Mouse (Mus musculus) gastrocnemius, postnatal 14 days (tissue): ENCODE data around the gene Ctns. TPM values are rescaled to one million over a fixed set of nuclear protein-coding genes. Genes with fewer than 3 reads are reported as not detected.
A peak's percentile ranks its signal among the peaks of the same experiment; 100 is the strongest.

Source experiments
- DNase-seq: peaks from one replicate; pipeline ENCODE4 v3.0.0; 2021; ENCODE audit warnings: mixed read lengths
- intact Hi-C: fragments of 180-260 bp; cut with DNase I; formaldehyde crosslinking; loops from one replicate; pipeline ENCODE4 v1.15.1; 2025; ENCODE audit warnings: low total_unique reads
- long read RNA-seq, 2 experiments: library from polyadenylated mRNA; stranded (forward); transcript quantifications; one replicate each; pipeline ENCODE4 v2.0.0; 2021
- total RNA-seq, 2 experiments: library from RNA; stranded (reverse); gene quantifications; 2 replicates each; pipeline ENCODE4 v1.2.3; 2021

Ctns gene
- total RNA-seq, result 1 to 10 TPM; 8.3 to 8.8 TPM
- long read RNA-seq, experiment 1, partial matches to known transcripts, result 1 of 6 reads
- long read RNA-seq, experiment 1, other reads (novel, unspliced or antisense), result 1 of 6 reads
- long read RNA-seq, experiment 2, result 0 reads

DNA sequence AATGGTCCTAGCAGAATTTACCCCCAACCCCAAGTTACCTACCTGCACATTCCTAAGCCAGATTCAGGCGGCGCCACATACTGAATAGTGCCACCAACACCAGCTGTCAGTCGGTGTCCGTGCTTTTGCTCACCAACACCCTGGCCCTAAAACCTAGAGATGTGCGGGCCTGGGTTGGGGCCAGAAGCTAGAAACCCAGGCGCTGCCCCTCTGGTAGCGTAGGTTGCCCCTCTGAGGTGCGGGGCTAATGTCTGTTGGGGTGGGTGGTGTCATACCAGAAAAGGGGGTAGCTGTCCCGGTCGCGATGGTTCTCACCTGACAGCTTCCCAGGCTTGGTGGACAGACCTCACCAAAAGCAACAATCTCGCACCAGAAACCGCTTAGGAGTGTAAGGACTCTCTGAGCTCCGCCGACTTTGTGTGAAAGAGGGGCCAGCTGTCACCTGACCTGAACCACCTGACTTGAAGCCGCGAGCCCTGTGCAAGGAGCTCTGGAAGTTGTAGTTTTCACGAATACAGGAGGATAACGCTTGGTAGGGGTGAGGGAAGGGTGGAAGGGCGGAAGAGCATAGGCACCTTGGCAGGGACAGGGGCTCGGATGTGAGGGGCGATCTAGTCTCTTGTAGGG lies at the start of gene Ctns:
Gene Ctns, minus strand, starts transcription at position 440 of the 627 bp plus-strand sequence.
- intact Hi-C loops, result no loop called here
- peak; percentile 79 for DNase-seq

DNA sequence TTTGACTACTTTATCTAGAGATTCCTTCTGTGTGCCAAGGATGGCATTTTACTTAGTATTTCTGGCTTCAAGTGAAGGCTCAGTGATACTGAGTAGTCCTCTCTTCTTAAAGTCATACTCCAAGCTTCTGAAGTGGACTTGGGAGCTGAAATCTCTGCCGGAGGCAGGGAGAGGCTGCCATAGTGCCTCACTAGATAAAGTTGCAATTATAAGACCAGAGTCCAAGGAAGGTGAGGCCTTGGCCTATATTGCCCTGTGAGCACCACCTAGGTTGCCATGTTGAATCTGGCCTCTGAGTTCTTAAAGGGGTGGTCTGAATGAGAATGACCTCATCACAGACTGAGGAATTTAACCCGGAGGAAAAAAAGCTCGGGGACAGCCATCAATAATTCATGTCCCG lies 43.9 kb upstream of the Ctns start:
- no peak for DNase-seq
- intact Hi-C loops, result no loop called here

DNA sequence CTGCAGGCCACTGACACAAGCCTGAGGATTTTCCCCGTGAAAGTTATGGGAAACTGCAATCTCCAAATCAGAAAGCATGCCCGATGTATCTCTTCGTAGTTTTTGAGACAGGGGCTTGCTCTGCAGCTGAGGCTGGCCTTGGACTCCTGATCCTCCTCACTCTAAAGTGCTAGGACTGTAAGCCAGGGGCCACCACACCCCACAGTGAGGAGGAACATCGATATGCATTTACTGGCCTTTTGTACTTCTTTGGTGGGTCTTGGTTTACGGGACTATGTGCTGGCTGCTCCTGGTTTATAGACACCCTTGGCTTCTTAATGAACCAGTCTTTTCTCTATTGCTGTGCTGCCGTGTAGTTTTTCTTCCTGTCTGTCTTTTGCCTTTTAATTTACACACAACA lies 43.4 kb upstream of the Ctns start:
- intact Hi-C loops, result no loop called here
- no peak for DNase-seq

- no peak for DNase-seq
- intact Hi-C loops, result no loop called here
Observed at GRCm38 (mm10) chr11:73236731-73237130, 37.9 kb upstream of the Ctns start.

DNA sequence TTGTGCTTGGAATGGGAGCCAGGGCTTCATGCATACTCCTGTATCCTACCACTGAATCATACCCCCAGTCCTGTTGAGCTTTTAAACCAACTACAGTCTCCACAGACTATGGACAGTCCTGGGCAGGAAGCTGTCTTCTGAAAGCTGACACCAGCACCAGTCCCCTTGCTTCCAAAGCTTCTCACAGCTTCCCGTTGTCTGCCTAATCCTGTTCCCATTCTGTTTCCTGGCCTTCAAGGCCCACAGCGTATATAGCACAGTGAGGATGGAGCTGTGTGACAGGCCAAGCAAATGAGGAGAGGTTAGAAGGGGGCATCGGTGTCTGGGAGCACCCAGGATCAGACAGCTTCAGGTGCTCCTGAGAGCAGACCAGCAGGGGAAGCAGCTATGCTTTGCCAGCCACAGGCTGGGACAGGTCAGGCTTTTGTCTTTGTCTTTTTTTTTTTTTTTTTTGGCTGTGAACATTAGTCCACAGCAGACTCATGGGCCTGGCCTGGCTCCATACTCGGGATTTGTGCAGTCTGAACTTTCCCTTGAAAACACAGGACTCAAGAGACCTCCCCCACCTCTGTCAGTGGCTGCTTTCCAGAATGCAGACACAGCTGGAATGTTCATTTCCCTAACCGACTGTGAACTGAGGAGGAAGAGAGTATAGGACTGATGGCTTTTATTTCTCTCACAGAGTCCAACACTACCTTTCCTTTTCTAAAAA lies 37.3 kb upstream of the Ctns start:
- intact Hi-C loops, result no loop called here
- peak; percentile 87 for DNase-seq

GRCm38 (mm10) chr11:73233992-73234391 lies 35.1 kb upstream of the Ctns start, which contains the start of gene Trpv1:
TSS of gene Trpv1 (plus strand) at chr11:73234292.
- no peak for DNase-seq
- intact Hi-C loops, result no loop called here

DNA sequence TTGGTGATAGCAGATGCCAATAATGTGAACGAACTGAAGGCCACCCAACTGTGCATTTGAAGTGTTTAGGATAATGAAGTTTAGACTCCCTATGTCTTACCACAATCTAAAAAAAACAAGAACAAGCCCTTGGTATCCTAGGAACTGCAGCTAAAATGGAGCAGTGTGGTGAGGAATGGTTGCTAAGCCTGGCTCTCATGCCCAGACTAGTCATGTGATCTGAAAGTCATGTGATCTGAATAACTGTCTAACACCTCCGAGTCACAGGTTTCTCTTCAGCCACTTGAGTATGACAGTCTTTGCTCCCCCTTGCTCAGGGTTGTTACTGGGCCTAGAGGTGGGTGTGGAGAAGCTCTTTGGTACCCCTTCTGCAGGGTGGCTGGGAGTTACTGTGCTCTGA lies 33.7 kb upstream of the Ctns start:
- DNase-seq, result no peak
- intact Hi-C loops, result no loop called here

DNA sequence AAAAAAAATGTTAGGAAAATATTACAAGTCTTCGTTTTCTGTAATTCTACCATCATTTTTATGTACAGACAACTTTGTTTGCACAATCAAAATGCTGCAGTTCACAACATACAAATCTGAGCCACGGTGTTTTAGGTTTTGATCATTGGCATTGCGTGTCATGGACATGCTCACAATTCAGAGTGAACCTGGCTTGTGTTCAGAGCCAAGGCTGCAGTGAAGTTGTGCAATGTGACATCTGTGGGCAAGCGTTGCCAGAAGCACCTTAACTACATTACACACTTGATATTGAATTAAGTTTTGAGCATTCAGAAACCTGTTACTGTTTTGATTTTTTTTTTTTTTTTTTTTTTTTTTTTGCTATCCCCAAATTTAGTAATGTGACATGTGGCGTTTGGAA lies 31.2 kb upstream of the Ctns start:
- no peak for DNase-seq
- intact Hi-C loops, result no loop called here

DNA sequence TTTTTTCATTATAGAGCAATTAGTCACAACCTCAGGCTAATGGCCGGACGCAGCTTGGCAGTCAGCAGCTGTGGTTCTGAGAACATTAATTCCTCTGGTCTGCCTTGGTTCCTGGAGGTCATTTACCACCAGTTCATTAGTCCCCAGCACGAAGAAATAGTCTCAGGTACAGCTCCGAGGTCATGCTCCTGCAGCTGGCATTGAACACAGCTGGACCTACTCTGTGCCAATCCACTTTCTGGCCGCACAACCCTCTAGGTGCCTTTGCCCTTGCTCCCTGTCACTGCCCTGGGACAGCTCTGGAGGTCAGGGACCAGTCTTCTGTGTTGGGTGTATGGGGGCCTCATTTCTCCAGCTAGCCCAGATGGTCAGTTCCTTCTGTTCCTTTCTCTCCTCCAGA lies 30.0 kb upstream of the Ctns start:
- no peak for DNase-seq
- intact Hi-C loops, result no loop called here

DNA sequence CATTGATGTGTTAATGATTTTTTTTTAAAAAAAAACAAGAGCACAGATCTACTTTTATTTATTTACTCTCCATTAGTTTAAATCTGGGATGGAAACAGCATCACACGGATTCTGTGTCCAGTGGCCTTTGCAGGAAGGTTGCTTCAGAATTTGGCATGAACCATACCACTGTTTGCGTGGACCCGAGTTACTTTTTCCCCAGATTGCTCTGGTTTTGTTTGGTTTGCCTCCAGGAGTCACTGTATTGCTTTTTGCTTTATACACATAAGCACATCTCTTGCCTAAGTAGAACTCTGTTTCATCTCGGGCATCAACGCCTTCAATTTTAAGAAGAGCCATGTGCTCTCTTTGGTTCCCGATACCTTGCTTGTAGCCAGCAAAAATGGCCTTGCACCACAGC lies 27.0 kb upstream of the Ctns start:
- intact Hi-C loops, result no loop called here
- no peak for DNase-seq

- DNase-seq, result peak; percentile 37
- intact Hi-C loops, result no loop called here
Observed at GRCm38 (mm10) chr11:73223966-73224365, 25.1 kb upstream of the Ctns start.

DNA sequence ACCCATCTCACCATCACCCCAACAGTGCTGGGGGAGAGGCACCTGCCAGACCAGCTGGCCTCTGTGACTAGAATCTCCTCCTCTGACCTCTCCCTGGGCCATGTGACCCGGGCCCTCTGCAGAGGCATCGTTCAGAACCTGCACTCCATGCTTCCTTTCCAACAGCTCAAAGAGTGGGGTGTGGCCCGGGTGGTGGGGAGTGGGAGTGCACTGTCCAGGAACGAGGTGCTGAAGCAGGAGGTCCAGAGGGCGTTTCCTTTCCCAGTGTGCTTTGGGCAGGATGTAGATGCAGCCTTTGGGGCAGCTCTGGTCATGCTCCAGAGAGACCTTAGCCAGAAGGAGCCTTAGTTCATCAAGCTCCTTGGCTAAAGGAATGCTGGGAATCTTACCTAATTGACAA lies 24.0 kb upstream of the Ctns start:
- no peak for DNase-seq
- intact Hi-C loops, result no loop called here

DNA sequence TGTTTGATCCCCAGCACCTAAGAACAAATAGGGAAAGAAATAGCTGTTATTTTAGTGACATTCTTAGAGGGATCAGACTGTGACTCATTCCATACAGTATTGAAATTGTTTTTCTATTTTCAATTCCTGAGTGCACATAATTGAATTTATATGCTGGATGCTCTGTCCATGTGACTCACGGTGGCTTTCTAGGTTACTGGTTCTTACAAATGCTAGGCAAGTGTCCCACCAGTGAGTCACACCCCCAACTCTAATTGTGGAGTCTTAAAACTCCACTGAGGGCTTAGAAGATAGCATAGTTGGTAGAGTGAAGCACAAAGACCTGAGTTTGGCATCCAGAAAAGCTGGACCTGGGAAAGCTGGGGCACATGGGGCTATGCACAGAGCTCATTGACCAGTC lies 21.8 kb upstream of the Ctns start:
- DNase-seq, result no peak
- intact Hi-C loops, result no loop called here

DNA sequence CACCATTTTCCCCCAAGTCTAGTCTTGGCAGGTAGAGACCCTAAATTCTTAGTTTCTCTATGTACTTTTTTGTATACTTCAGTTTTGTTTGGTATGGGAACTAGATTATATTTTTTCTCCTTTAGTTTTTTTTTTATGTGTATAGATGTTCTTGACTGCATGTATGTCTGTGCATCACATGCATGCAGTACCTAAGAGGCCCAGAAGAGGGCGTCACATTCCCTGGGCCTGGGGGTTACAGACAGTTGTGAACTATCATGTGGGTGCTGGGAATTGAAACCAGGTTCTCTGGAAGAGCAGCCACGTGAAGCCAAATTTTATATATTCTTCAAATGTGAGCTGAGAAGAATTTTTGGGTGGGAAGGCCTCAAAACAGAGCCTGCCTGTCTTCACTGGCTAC lies 20.8 kb upstream of the Ctns start:
- intact Hi-C loops, result no loop called here

DNA sequence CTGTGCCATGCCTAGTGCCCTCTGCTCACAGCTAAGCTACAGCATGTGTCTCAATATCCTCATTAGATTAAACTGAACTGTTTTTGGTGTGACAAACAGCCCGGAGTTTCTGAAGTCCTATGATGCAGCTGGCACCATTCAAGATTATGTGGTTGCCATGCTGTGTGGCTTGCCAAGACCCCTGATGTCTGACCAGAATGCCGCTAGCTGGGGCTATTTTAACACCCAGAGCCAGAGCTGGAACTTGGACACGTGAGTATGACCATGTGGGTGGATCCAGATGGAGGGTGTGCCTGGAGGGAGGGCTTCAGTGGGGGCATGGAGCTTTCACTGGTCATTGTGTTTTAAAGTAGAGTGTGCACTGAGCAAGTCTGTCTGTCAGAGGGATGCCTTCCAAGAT lies 15.1 kb upstream of the Ctns start:
- no peak for DNase-seq
- intact Hi-C loops, result no loop called here

More for the DNA sequence above, 20.8 kb upstream of the Ctns start:
- no peak for DNase-seq

DNA sequence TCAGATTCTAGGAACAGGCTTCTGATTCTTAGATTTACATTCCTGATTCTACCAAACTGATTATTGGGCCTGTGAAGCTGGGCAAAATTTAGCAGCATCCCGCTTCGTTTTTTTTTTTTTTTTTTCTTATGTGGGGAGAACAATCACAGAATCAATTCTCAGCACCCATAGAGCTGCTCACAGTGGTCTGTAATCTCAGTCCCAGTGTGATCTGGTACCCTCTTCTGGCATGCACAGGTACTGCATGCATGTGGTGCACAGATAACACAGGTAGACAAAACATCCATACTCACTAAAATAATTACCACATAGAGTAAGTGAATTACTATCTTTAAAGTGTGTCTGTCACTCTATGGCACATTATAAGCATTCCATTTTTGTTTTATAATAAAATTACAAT lies 8.8 kb upstream of the Ctns start:
- no peak for DNase-seq
- intact Hi-C loops, result no loop called here

DNA sequence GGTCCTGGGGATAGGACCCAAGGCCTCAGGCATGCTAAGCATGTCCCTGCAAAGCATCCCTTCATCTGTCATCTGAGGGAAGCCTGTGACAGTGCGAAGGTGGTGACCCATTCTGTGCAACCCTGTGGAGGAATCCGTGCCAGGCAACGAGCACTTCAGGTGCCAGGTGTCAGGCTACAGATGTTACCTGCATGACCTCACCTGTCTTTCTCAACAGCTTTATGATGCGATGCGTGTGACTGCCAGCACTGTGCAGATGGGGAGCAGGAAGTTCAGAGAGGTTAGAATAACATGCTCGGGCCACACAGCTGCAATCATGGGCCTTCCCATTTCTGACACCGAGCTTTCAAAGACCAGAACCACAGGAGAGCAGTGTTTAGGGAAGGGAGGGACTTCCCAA lies 6.4 kb upstream of the Ctns start:
- intact Hi-C loops, result no loop called here
- no peak for DNase-seq

GRCm38 (mm10) chr11:73203895-73204294 lies 5.1 kb upstream of the Ctns start:
- no peak for DNase-seq
- intact Hi-C loops, result no loop called here

DNA sequence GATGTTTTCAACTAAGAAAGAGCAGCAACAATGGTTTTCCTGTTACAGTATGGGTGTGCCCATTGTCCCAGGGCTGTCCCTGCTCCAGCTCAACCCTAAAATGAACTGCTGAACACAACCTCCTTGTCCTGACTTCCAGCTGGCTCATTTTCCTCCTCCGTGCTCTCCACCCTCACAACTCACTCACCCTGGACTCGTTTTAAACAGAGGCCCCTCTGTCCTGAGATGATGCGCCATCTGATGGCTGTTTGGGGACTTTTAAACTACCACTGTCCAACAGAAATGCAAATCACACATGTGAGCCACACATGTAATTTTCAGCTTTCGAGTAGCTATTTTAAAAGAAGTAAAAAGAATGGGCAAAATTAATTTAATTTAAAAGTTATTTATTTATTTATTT lies 2.8 kb upstream of the Ctns start:
- intact Hi-C loops, result no loop called here
- DNase-seq, result peak; percentile 44

GRCm38 (mm10) chr11:73201021-73201420 lies 2.2 kb upstream of the Ctns start:
- no peak for DNase-seq
- intact Hi-C loops, result no loop called here

DNA sequence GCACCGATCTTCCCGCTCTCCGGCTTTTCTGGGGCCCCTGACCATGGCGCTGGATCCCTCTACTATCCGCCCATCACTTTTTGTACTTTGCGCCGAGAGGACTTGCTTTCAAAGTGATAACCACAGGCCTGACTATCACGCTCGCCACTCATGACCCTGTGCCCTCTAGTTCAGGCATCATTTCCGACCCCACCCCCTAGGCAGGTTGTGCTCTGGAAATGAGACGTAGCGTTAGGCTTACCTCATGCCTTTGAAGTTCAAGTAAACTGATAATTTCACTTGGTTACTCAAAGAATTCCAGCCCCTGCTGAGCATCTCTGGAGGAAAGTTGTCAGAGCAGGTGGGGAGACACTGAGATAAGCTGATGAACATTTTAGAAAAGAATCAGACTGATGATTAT lies 1.0 kb upstream of the Ctns start:
- DNase-seq, result no peak
- intact Hi-C loops, result no loop called here
